Mouse (Mus musculus) CH12.LX (cell line): ENCODE measurements at regions not wholly inside any gene's neighbourhood (a gene's known extent, or its start where the extent isn't known, plus 50 kb on each side); places are given as distances from the start of the nearest gene placed in this dataset.

Experiments
- DNase-seq: peaks from one replicate; pipeline ENCODE4 v3.0.0-alpha.2; 2013; ENCODE audit errors: extremely low read depth
- H3K27ac ChIP-seq: 2 replicates; pipeline ENCODE4 v1.5.1; 2012; ENCODE audit warnings: low read depth, mild to moderate bottlenecking, control low read depth, moderate library complexity; ENCODE audit not compliant: insufficient read depth
- H3K27me3 ChIP-seq: replicated peaks from 2 replicates; pipeline ENCODE3; 2012; ENCODE audit warnings: inconsistent platforms
- H3K36me3 ChIP-seq, 2 experiments: replicated peaks in 1 of 2; 2 replicates each; pipeline versions ENCODE3 to v1.6.1; 2012; ENCODE audit warnings: inconsistent platforms in 1 of 2, low read length in 1 of 2, mild to moderate bottlenecking in 1 of 2, mixed read lengths in 1 of 2, moderate library complexity in 1 of 2; ENCODE audit not compliant: control insufficient read depth in 1 of 2, insufficient read depth in 1 of 2
- H3K4me1 ChIP-seq, 2 experiments: 2 replicates each; pipeline ENCODE4 v1.6.1; 2012; ENCODE audit warnings: inconsistent platforms in 1 of 2, moderate library complexity in 1 of 2; ENCODE audit not compliant: insufficient read depth in 2 of 2, control insufficient read depth in 1 of 2
- H3K4me2 ChIP-seq: 2 replicates; pipeline ENCODE4 v1.6.1; 2012; ENCODE audit warnings: low read depth, mild to moderate bottlenecking, control low read depth; ENCODE audit not compliant: poor library complexity, insufficient read depth, severe bottlenecking
- H3K4me3 ChIP-seq, 3 experiments: fragments of 150-350 bp in 1 of 3; sonication (generic) in 1 of 3; replicated peaks in 1 of 3; 2 replicates each; pipeline versions ENCODE3 to v1.5.1; 2011 to 2012; ENCODE audit warnings: low read depth in 2 of 3, low read length in 2 of 3, mild to moderate bottlenecking in 2 of 3, moderate library complexity in 2 of 3, control low read depth in 1 of 3, improper control_type of control experiment in 1 of 3, inconsistent platforms in 1 of 3, mixed read lengths in 1 of 3; ENCODE audit not compliant: poor library complexity in 1 of 3
- H3K79me2 ChIP-seq: replicated peaks from 2 replicates; pipeline ENCODE4 v1.6.1; 2012; ENCODE audit warnings: mild to moderate bottlenecking, moderate library complexity; ENCODE audit not compliant: control insufficient read depth, poor library complexity, insufficient read depth, severe bottlenecking; ENCODE audit errors: extremely low read depth
- H3K9ac ChIP-seq: 2 replicates; pipeline ENCODE4 v1.6.1; 2012; ENCODE audit warnings: low read depth, mild to moderate bottlenecking, control low read depth, moderate library complexity; ENCODE audit not compliant: insufficient read depth
- H3K9me3 ChIP-seq: replicated peaks from 2 replicates; pipeline ENCODE3; 2012; ENCODE audit warnings: low read length, inconsistent platforms, mixed read lengths
- BHLHE40 ChIP-seq: IDR thresholded peaks from 2 replicates; pipeline ENCODE4 v1.6.1; 2011; ENCODE audit warnings: mild to moderate bottlenecking, low read depth, low read length, improper control_type of control experiment
- CHD2 ChIP-seq: IDR thresholded peaks from 2 replicates; pipeline ENCODE4 v1.6.1; 2011; ENCODE audit warnings: low read length, improper control_type of control experiment
- ELF1 ChIP-seq: IDR thresholded peaks from 2 replicates; pipeline ENCODE4 v1.6.1; 2014; ENCODE audit warnings: low read depth, mild to moderate bottlenecking, inconsistent platforms, low read length, improper control_type of control experiment
- ETS1 ChIP-seq: conservative IDR thresholded peaks from 2 replicates; pipeline ENCODE4 v1.6.1; 2012; ENCODE audit warnings: low read depth, mild to moderate bottlenecking, inconsistent platforms, low read length, improper control_type of control experiment, moderate library complexity
- GABPA ChIP-seq: IDR thresholded peaks from 2 replicates; pipeline ENCODE4 v1.6.1; 2012; ENCODE audit warnings: low read depth, low read length, improper control_type of control experiment, inconsistent platforms; ENCODE audit not compliant: insufficient replicate concordance
- IRF4 ChIP-seq: IDR thresholded peaks from 2 replicates; pipeline ENCODE4 v1.6.1; 2014; ENCODE audit warnings: low read depth, mild to moderate bottlenecking, inconsistent platforms, low read length, improper control_type of control experiment
- JUN ChIP-seq: IDR thresholded peaks from 2 replicates; pipeline ENCODE4 v1.6.1; 2011; ENCODE audit warnings: low read depth, mild to moderate bottlenecking, low read length, improper control_type of control experiment, moderate library complexity; ENCODE audit not compliant: insufficient read depth
- JUND ChIP-seq: conservative IDR thresholded peaks from 2 replicates; pipeline ENCODE4 v1.6.1; 2011; ENCODE audit warnings: low read depth, low read length, improper control_type of control experiment
- KAT2A ChIP-seq: IDR thresholded peaks from 2 replicates; pipeline ENCODE4 v1.6.1; 2012; ENCODE audit warnings: low read length, improper control_type of control experiment, inconsistent platforms; ENCODE audit not compliant: insufficient replicate concordance
- MAFK ChIP-seq: IDR thresholded peaks from 2 replicates; pipeline ENCODE4 v1.6.1; 2011; ENCODE audit warnings: low read length, improper control_type of control experiment; ENCODE audit not compliant: insufficient replicate concordance
- MAX ChIP-seq: IDR thresholded peaks from 2 replicates; pipeline ENCODE4 v1.6.1; 2011; ENCODE audit warnings: low read length, improper control_type of control experiment
- MAZ ChIP-seq: IDR thresholded peaks from 2 replicates; pipeline ENCODE4 v1.6.1; 2012; ENCODE audit warnings: low read depth, mild to moderate bottlenecking, inconsistent platforms, low read length, improper control_type of control experiment, moderate library complexity
- MEF2A ChIP-seq: IDR thresholded peaks from 2 replicates; pipeline ENCODE4 v1.6.1; 2014; ENCODE audit warnings: low read depth, mild to moderate bottlenecking, inconsistent platforms, low read length, improper control_type of control experiment, borderline replicate concordance
- MXI1 ChIP-seq: IDR thresholded peaks from 2 replicates; pipeline ENCODE4 v1.6.1; 2011; ENCODE audit warnings: mild to moderate bottlenecking, low read depth, low read length, improper control_type of control experiment
- NELFE ChIP-seq: IDR thresholded peaks from 2 replicates; pipeline ENCODE4 v1.6.1; 2011; ENCODE audit warnings: low read depth, low read length, improper control_type of control experiment
- NRF1 ChIP-seq: IDR thresholded peaks from 2 replicates; pipeline ENCODE4 v1.6.1; 2014; ENCODE audit warnings: low read depth, mild to moderate bottlenecking, inconsistent platforms, low read length, improper control_type of control experiment, moderate library complexity
- POLR2AphosphoS2 ChIP-seq: IDR thresholded peaks from 2 replicates; pipeline ENCODE4 v1.6.1; 2011; ENCODE audit warnings: low read depth, low read length, improper control_type of control experiment
- UBTF ChIP-seq: IDR thresholded peaks from 2 replicates; pipeline ENCODE4 v1.6.1; 2012; ENCODE audit warnings: low read depth, mild to moderate bottlenecking, inconsistent platforms, low read length, improper control_type of control experiment, moderate library complexity
- ZNF384 ChIP-seq: IDR thresholded peaks from 2 replicates; pipeline ENCODE4 v1.6.1; 2012; ENCODE audit warnings: low read depth, low read length, improper control_type of control experiment, inconsistent platforms
- dilution Hi-C: fragments of 300-500 bp; cut with MboI; formaldehyde crosslinking; loops from 2 replicates; pipeline ENCODE4 v1.14.3; 2020; ENCODE audit warnings: low sequenced_read_pairs; ENCODE audit not compliant: extremely low pct_unique_long_range_greater_than_20kb, extremely low pct_ligation_motif_present
- in situ Hi-C: fragments of 300-500 bp; cut with MboI; formaldehyde crosslinking; loops from 3 replicates; pipeline ENCODE4 v1.14.3; 2019; ENCODE audit warnings: low sequenced_read_pairs, low pct_ligation_motif_present, low pct_unique_long_range_greater_than_20kb, mixed read lengths

- DNase-seq: no peak
- Histone ChIP-seq H3K9ac (no peak overlapping the region), H3K27ac (no peak overlapping the region), H3K4me1 (no peaks in the 10 kb centered on the region)
- TF ChIP-seq JUND: no peak
- no peak for TF ChIP-seq BHLHE40
- no peak for TF ChIP-seq ETS1
- no peak for TF ChIP-seq MAZ
- no peak for TF ChIP-seq MAX
- no peak for TF ChIP-seq MXI1
- no peak for TF ChIP-seq NRF1
- TF ChIP-seq IRF4: no peak
- no peak for TF ChIP-seq POLR2AphosphoS2
- TF ChIP-seq MAFK: no peak
- TF ChIP-seq GABPA: no peak
- TF ChIP-seq CHD2: no peak
- no peak for TF ChIP-seq ZNF384
- no peak for TF ChIP-seq JUN
- no peak for TF ChIP-seq KAT2A
- no peak for TF ChIP-seq ELF1
- no peak for TF ChIP-seq NELFE
- TF ChIP-seq UBTF: no peak
- TF ChIP-seq MEF2A: no peak
- TF ChIP-seq, all 38 proteins: peak for 0
- Histone ChIP-seq H3K36me3 (no peaks in the 10 kb centered on the region), H3K4me3 (no peak overlapping the region), H3K27me3 (no peaks in the 10 kb centered on the region), H3K79me2 (no peaks in the 10 kb centered on the region), H3K9me3 (peaks cover 7% of the 10 kb centered on the region), H3K4me2 (no peak overlapping the region)
- in situ Hi-C loops: no loop called here
- dilution Hi-C loops: no loop called here
Observed at GRCm38 (mm10) chr17:93306121-93306520, 107.3 kb downstream of the Adcyap1 start.

- H3K27me3 ChIP-seq: no peaks in the 10 kb centered on the region
- H3K4me3 ChIP-seq: no peak overlapping the region
- in situ Hi-C loops (no loop called here), dilution Hi-C loops (no loop called here)
- no peaks in the 10 kb centered on the region for H3K79me2 ChIP-seq
- H3K4me1 ChIP-seq: no peaks in the 10 kb centered on the region
- no peak for TF ChIP-seq MAZ
- TF ChIP-seq JUND: no peak
- DNase-seq: no peak
- peaks cover 16% of the 10 kb centered on the region for H3K9me3 ChIP-seq
- H3K36me3 ChIP-seq: no peaks in the 10 kb centered on the region
- no peak overlapping the region for H3K27ac ChIP-seq
- H3K9ac ChIP-seq: no peak overlapping the region
- no peak overlapping the region for H3K4me2 ChIP-seq
Observed at GRCm38 (mm10) chr17:93312139-93312538, 113.3 kb downstream of the Adcyap1 start.
